Mouse (Mus musculus) layer of hippocampus, adult 6 months (tissue): ENCODE data around the gene Olfr1508. TPM values are rescaled to one million over a fixed set of nuclear protein-coding genes. Genes with fewer than 3 reads are reported as not detected.

Experiments
- long read RNA-seq, 2 experiments: library from polyadenylated mRNA; unstranded; transcript quantifications; one replicate each; pipeline ENCODE4 v2.0.0; 2019 to 2020
- polyA plus RNA-seq: library from polyadenylated mRNA; unstranded; fragments of <200 nt; fragmentation: Nextera tagmentation; gene quantifications from 2 replicates; pipeline ENCODE4 v1.2.3, GENCODE M21; 2021

The Olfr1508 gene
- polyA plus RNA-seq, result not detected in 2 replicates
- long read RNA-seq, experiment 1, result 0 reads
- long read RNA-seq, experiment 2, result 0 reads

GRCm38 (mm10) chr14:52467395-52467794, at the start of gene Olfr1508:
Gene Olfr1508, minus strand, starts transcription at chr14:52467495.

GRCm38 (mm10) chr14:52495516-52495915, 28.2 kb upstream of the Olfr1508 start, which contains the start of gene Olfr1507:
Gene Olfr1507, minus strand, starts transcription at chr14:52495749.

GRCm38 (mm10) chr14:52442690-52443089, 24.6 kb downstream of the Olfr1508 start, which contains the start of gene Olfr1509:
Gene Olfr1509, plus strand, starts transcription at chr14:52442990.

GRCm38 (mm10) chr14:52414273-52414672, 53.0 kb downstream of the Olfr1508 start, which contains the start of gene Olfr1510:
Gene Olfr1510, minus strand, starts transcription at chr14:52414373.

Other genes with a start within 250 kb of the Olfr1508 start
- gene Chd8, start 209.7 kb downstream of the Olfr1508 start, polyA plus RNA-seq, result 4.4 and 5.5 TPM in 2 replicates
- 40.8 and 44.9 TPM in 2 replicates for gene Tox4, start 188.3 kb downstream of the Olfr1508 start, polyA plus RNA-seq
- gene Rab2b, start 187.9 kb downstream of the Olfr1508 start, polyA plus RNA-seq, result 26.9 and 28.1 TPM in 2 replicates
- 20.4 and 23.3 TPM in 2 replicates for gene Mettl3, start 162.4 kb downstream of the Olfr1508 start, polyA plus RNA-seq
- 7.0 and 8.6 TPM in 2 replicates for gene Sall2, start 138.7 kb downstream of the Olfr1508 start, polyA plus RNA-seq
- not detected in 2 replicates for gene Olfr1513, start 111.1 kb downstream of the Olfr1508 start, polyA plus RNA-seq
- gene Olfr1512, start 88.3 kb downstream of the Olfr1508 start, polyA plus RNA-seq, result not detected in 2 replicates
- gene Olfr1511, start 70.1 kb downstream of the Olfr1508 start, polyA plus RNA-seq, result not detected in 2 replicates
- not detected in 2 replicates for gene Olfr1510, start 53.1 kb downstream of the Olfr1508 start, polyA plus RNA-seq
- not detected in 2 replicates for gene Olfr1509, start 24.5 kb downstream of the Olfr1508 start, polyA plus RNA-seq
- 0.88 TPM in 1 of 2 replicates, not detected in the other for gene Olfr1507, start 28.3 kb upstream of the Olfr1508 start, polyA plus RNA-seq